Mouse (Mus musculus) lung, postnatal 0 days (tissue): Measurements from ENCODE around the gene Camk2b. TPM values are rescaled to one million over a fixed set of nuclear protein-coding genes. Genes with fewer than 3 reads are reported as not detected.

Experiments
- ATAC-seq: fragments of 200-750 bp; cut with Nextera tagmentation; 2 replicates; pipeline ENCODE4 v1.8.0; 2017; ENCODE audit warnings: moderate library complexity
- DNase-seq: peaks from one replicate; pipeline ENCODE4 v3.0.0-alpha.2; 2016; ENCODE audit warnings: low spot score
- H3K27ac ChIP-seq: fragments of 300-500 bp; sonication (generic); 2 replicates; pipeline ENCODE4 v1.5.1; 2014; ENCODE audit warnings: antibody characterized with exemption, mild to moderate bottlenecking, low read length, mixed read lengths
- H3K27me3 ChIP-seq: fragments of 300-500 bp; sonication (generic); replicated peaks from 2 replicates; pipeline ENCODE4 v1.6.1; 2014; ENCODE audit warnings: low read length, mixed read lengths; ENCODE audit not compliant: insufficient read depth
- H3K36me3 ChIP-seq: fragments of 300-500 bp; sonication (generic); 2 replicates; pipeline ENCODE4 v1.6.1; 2014; ENCODE audit warnings: low read length, mixed read lengths; ENCODE audit not compliant: insufficient read depth
- H3K4me1 ChIP-seq: fragments of 300-500 bp; sonication (generic); 2 replicates; pipeline ENCODE4 v1.6.1; 2014; ENCODE audit warnings: antibody characterized with exemption, low read depth, low read length, mixed read lengths; ENCODE audit not compliant: insufficient read depth
- H3K4me2 ChIP-seq: fragments of 300-500 bp; sonication (generic); replicated peaks from 2 replicates; pipeline ENCODE4 v1.6.1; 2014; ENCODE audit warnings: low read depth, mild to moderate bottlenecking, low read length, moderate library complexity, mixed read lengths
- H3K4me3 ChIP-seq: fragments of 300-500 bp; sonication (generic); 2 replicates; pipeline ENCODE4 v1.5.1; 2014; ENCODE audit warnings: low read depth, low read length
- H3K9ac ChIP-seq: fragments of 300-500 bp; sonication (generic); replicated peaks from 2 replicates; pipeline ENCODE4 v1.6.1; 2014; ENCODE audit warnings: low read depth, mild to moderate bottlenecking
- H3K9me3 ChIP-seq: fragments of 300-500 bp; sonication (generic); 2 replicates; pipeline ENCODE4 v1.6.1; 2016; ENCODE audit warnings: low read length, mixed read lengths
- CTCF ChIP-seq: IDR thresholded peaks from 2 replicates; pipeline ENCODE4 v1.5.1; 2016; ENCODE audit warnings: antibody characterized with exemption, mild to moderate bottlenecking
- EP300 ChIP-seq: IDR thresholded peaks from 2 replicates; pipeline ENCODE4 v1.6.1; 2016; ENCODE audit warnings: antibody characterized with exemption, mild to moderate bottlenecking, control low read depth
- WGBS: fragments of 180-500 bp; shearing (Covaris S2); extraction: QIAGEN DNeasy Blood & Tissue Kit; methylation state at CpG from one replicate; pipeline ENCODE4 v1.1.7; 2014; 5-methylcytosine and 5-hydroxymethylcytosine counted together
- polyA plus RNA-seq: library from polyadenylated mRNA; unstranded; fragments of >200 nt; fragmentation: Nextera tagmentation; extraction: Ambion mirVana; gene quantifications from 2 replicates; pipeline ENCODE4 v1.2.1, GENCODE M21; 2015

Gene Camk2b
- polyA plus RNA-seq, 1 experiment from 2014 or later = 2.9 TPM

GRCm38 (mm10) chr11:6065046-6065521 lies 1.1 kb downstream of the Camk2b start:
- Histone ChIP-seq H3K4me3 (peak overlapping the region; percentile 42), H3K9ac (no peak overlapping the region), H3K27ac (no peak overlapping the region), H3K4me1 (no peaks in the 10 kb centered on the region), H3K4me2 (peak overlapping the region; percentile 65), H3K27me3 (peaks cover 42% of the 10 kb centered on the region), H3K36me3 (no peaks in the 10 kb centered on the region), H3K9me3 (no peaks in the 10 kb centered on the region)
- no peak for TF ChIP-seq CTCF
- no peak for TF ChIP-seq EP300
- no peak for DNase-seq
- 1% methylated on average over 41 of the region's 55 CpGs for WGBS
- no peak for ATAC-seq

GRCm38 (mm10) chr11:6064215-6065045 lies 1.7 kb downstream of the Camk2b start:
- Histone ChIP-seq H3K9ac (no peak overlapping the region), H3K4me1 (no peaks in the 10 kb centered on the region), H3K4me2 (peak overlapping the region; percentile 65), H3K27ac (no peak overlapping the region), H3K4me3 (peak overlapping the region; percentile 42; the same call in 1 of the 2 replicates), H3K36me3 (no peaks in the 10 kb centered on the region), H3K27me3 (peaks cover 42% of the 10 kb centered on the region), H3K9me3 (no peaks in the 10 kb centered on the region)
- no peak for DNase-seq
- WGBS = 5% methylated on average over 30 of the region's 30 CpGs
- TF ChIP-seq EP300 = no peak
- TF ChIP-seq CTCF = no peak
- no peak for ATAC-seq

- 34% methylated on average over 17 of the region's 17 CpGs for WGBS
- ATAC-seq (no peak), DNase-seq (no peak)
- H3K27ac ChIP-seq = no peak overlapping the region
- no peak overlapping the region for H3K9ac ChIP-seq
- H3K9me3 ChIP-seq = no peaks in the 10 kb centered on the region
- H3K27me3 ChIP-seq = peaks cover 42% of the 10 kb centered on the region
- no peaks in the 10 kb centered on the region for H3K36me3 ChIP-seq
- no peak overlapping the region for H3K4me2 ChIP-seq
- TF ChIP-seq CTCF (no peak), EP300 (no peak)
- no peaks in the 10 kb centered on the region for H3K4me1 ChIP-seq
- no peak overlapping the region for H3K4me3 ChIP-seq
Measured at GRCm38 (mm10) chr11:6063501-6064214, 2.5 kb downstream of the Camk2b start.

GRCm38 (mm10) chr11:6063065-6063464 lies 3.1 kb downstream of the Camk2b start:
- Histone ChIP-seq H3K4me3 (no peak overlapping the region), H3K9me3 (no peaks in the 10 kb centered on the region), H3K27me3 (peaks cover 42% of the 10 kb centered on the region), H3K4me1 (no peaks in the 10 kb centered on the region), H3K27ac (no peak overlapping the region), H3K4me2 (no peak overlapping the region), H3K36me3 (no peaks in the 10 kb centered on the region), H3K9ac (no peak overlapping the region)
- ATAC-seq (no peak), DNase-seq (no peak)
- TF ChIP-seq EP300 (no peak), CTCF (no peak)
- 84% methylated on average over 7 of the region's 7 CpGs for WGBS

- TF ChIP-seq CTCF (no peak), EP300 (no peak)
- H3K36me3 ChIP-seq = no peaks in the 10 kb centered on the region
- H3K9ac ChIP-seq = no peak overlapping the region
- no peak overlapping the region for H3K27ac ChIP-seq
- 86% methylated on average over 11 of the region's 11 CpGs for WGBS
- H3K4me3 ChIP-seq = no peak overlapping the region
- ATAC-seq (no peak), DNase-seq (no peak)
- H3K4me1 ChIP-seq = no peaks in the 10 kb centered on the region
- no peak overlapping the region for H3K4me2 ChIP-seq
- no peaks in the 10 kb centered on the region for H3K9me3 ChIP-seq
- peaks cover 42% of the 10 kb centered on the region for H3K27me3 ChIP-seq
Measured at GRCm38 (mm10) chr11:6062329-6062728, 3.8 kb downstream of the Camk2b start.

GRCm38 (mm10) chr11:6061891-6062290 lies 4.3 kb downstream of the Camk2b start:
- Histone ChIP-seq H3K4me2 (no peak overlapping the region), H3K9me3 (no peaks in the 10 kb centered on the region), H3K27ac (no peak overlapping the region), H3K9ac (no peak overlapping the region), H3K36me3 (no peaks in the 10 kb centered on the region), H3K4me3 (no peak overlapping the region), H3K27me3 (peaks cover 37% of the 10 kb centered on the region), H3K4me1 (no peaks in the 10 kb centered on the region)
- TF ChIP-seq EP300 (no peak), CTCF (no peak)
- DNase-seq (no peak), ATAC-seq (no peak)
- 81% methylated on average over 5 of the region's 5 CpGs for WGBS
